Mouse (Mus musculus) lung, postnatal 36 days (tissue): ENCODE results near the gene Nubp2.

Experiments used
- DNase-seq: peaks from one replicate; pipeline ENCODE4 v3.0.0; 2022; ENCODE audit warnings: mixed read lengths

Nubp2 gene

DNA sequence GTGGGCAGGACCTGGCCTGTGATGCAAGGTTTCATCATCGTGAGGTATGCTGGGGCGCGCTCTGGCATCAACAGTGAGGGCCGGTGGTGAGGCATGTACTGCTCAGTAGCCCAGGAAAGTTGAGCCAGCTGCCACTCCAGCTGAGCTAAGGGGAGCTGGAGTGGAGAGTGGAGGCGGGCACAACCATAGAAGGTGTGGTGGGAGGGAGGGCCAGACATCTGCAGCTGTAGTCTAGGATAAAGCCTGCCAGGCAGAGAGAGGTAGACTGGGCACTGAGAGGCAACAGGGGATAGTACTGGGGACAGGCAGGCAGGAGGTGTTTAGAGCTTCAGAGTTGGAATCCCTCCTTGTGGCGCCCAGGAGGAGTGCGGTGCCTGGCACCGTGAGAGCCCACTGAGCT lies 26.1 kb downstream of the Nubp2 start:
- DNase-seq = no peak

DNA sequence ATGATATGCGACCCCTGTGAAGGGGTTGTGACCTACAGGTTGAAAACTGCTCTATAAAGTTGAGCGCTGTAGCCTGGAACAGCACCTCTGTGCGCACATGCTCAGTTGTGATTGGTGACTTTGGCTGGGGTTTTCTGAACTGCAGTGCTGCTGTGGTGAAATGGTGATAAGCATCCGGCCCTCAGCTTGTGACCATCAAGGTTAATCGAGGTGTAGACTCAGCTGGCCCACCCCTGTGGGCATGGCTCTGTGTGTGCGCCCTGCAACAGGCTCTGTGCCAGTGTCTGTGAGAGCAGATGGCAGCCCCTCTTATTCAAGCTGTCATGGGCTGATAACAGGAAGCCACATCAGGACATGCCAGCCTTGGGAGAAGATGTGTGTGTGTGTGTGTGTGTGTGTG lies 27.2 kb downstream of the Nubp2 start:
- DNase-seq = no peak

DNA sequence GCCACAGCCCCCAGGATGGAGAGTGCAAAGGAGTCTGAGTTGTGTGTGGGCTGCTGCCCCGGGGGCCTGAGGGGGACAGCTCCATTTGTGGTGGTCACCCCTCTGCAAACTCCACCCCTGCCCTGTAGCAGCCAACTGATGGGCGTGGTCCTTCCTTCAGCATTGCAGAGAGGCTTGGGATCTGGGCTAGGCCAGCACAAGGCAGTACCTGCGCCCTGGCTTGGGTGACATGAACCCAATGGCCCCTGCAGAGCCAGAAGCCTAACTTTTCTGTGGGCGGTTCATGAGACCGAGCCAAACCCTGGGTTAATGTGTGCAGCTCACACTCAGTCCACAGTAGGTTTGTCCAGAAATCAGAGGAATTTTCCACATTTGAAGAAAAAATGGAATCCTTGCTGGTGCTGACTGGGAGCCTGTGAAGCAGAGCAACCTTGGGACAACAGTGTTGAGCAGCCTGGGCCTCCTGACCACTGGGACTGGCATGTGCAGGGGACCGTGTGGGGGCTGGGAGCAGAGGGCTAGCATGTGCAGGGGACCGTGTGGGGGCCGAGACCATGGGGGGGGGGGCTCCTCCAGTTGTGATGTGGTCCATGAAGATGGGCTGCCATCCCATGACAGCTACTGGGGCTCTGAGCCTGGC lies 28.2 kb downstream of the Nubp2 start:
- no peak for DNase-seq

DNA sequence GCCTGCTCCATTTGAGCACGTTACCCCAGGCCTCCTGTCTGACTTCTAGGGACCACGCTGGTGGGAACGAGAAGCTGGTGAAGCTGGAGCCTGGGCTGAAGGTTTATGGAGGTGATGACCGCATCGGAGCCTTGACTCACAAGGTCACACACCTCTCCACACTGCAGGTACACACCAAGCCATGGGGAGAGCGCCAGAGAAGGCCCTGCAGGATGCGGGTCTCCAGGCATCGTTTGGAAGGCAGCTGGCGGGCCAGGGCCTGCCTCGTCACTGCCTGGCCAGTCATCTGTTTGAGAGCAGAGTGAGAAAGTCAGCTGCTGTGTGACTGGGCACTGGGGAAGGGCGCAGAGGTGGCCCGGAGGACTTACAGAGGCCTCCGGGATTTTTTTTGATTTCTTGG lies 29.6 kb downstream of the Nubp2 start:
- DNase-seq = no peak

DNA sequence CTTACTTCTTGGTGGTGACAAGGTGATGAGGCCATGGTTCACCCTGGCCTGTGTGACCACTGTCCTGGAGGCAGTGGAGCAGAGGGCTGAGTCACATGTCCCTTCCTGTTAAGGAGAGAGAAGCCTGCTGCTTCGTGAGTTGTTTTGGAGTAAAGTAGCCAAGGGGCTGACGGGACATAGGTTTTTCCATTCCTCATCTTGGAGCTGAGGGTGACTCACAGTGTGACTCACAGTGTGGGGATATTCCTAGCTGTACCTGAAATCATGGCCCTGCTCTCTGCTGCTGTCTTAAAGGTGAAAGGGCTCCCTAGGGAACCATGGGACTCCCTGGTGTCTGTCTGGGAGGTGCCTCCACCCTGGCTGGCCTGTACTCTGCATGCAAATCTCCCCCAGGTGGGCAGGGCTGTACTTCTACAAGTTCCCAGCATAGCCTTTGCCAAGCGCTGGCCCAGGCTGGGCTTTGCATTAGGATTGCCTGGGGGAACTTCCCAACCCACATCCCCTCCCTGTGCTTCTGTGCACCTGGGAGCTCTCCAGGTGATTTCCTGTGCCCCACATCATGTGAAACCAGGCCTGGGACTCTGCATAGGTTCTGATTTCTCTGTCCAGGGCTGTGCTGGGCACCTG lies 30.2 kb downstream of the Nubp2 start:
- no peak for DNase-seq

DNA sequence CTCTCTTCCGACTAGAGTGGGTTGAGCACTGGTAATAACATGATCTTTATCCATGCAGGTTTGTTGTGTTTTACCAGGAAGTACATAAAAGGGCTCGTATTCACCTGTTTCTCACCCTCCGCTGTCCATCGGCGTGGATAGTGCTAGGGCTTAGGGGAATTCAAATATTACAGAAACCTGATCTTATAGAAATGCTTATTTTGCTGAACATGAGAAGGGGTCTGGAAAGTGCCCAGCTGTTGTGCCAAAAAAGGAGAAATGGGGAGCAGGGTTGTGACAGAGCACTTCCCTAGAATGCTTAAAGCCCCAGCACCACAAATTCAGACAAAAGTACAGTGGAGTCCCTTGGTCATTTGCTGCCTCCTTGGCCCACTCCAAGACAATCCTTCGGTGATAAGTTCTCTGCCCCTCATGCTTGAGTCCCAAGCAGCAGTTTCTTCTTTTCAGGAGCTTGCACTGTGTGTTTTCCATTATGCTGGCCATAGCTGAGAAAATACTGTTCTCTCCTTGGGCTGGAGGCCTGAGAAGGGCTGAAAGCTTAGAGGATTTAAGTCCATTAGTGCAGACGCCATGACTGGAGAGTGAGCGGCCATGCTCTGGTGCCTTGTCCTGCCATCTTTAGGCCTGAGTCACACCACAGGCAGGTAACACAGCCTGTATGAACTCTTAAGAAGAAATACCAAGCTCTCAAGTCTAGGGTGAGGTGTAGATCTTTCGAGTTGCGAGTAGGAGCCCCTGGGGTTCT lies 34.6 kb downstream of the Nubp2 start:
- no peak for DNase-seq

DNA sequence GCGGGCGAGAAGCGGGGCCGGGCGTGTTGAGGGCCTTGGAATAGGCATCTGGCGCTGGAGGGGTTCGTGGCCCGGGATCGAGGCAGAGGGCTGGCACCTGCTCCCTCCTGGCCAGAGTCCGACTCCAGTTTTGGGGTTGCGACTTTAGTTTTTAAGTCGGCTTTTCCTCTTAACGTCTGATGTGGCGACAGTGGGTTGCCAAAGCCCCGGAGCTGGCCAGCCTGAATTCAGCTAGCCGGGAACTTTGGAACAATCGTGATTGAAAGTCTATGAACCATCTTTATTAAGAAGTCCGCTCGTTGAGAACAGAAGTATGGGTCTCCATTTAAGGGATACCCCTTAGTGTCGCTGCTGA lies 35.4 kb downstream of the Nubp2 start:
- DNase-seq = no peak

DNA sequence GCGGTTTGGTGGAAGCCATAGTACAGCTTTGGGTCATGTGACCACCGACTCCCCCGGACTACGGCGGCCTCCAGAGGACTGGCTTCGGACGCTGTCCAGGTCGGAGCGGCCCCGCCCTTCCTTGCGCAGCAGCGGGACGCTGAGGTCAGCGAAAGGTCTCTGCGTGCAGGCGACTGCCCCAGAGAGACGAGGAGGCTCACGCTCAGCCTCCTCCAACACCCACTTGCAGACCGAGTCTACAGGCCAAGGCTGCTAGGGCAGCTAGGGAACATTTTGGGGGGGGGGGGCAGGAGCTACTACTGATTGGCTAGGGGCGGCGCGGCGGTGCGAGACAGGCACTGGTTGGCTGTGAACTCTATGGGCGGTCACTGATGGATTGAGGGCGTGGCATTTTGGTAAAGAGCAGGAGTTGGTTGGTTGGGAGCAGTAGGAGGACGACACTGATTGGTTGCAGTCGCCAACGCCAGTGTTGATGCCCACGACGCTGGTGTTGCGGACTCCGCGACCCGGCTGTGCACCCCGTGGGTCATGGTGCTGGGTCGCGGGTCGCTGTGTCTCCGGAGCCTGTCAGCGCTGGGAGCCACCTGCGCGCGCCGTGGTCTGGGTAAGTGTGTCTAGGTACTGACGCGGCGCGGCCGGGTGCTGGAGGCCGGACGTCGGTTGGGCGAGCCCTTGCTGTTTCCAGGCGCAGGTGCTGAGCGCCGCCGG lies 35.9 kb downstream of the Nubp2 start, which contains the start of gene Fahd1:
Fahd1 (minus strand) TSS at position 300 of the 708 bp plus-strand sequence.
- peak; percentile 99 for DNase-seq

DNA sequence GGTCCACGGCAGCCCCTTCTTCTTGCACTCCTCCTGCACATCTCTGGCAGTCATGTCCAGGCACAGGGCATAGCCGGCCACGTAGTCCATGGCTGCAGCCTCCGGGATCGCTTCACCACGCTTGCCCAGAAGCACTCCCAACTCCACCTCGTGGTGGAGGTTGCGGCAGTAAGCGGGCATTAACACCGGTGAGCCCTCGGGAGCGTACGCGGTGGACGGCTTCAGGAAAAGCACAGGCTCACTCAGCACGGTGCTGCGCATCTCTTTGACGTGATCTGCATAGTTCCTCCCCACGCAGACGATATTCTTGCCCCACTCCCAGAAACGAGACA lies 36.5 kb downstream of the Nubp2 start:
- no peak for DNase-seq

DNA sequence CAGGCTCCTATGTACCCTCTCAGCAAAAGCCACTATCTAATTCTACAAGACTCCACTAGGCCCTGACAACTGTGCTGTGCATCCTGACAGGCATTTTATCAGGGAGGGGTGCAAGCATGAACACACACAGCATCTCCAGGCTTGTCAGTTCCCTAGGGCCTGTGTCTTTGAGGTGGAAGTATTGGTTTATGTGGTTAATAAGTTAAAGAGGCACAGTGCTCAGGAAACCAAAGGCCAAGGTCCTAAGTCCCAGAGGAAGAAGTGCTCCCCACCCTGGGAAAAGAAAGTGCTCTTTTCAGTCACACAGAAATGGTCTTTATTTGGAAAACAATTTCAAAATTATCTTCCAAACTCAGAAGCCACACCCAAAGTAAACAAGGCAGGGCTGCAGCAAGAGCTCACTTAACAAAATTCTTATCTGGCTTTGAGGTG lies 37.5 kb downstream of the Nubp2 start:
- no peak for DNase-seq

DNA sequence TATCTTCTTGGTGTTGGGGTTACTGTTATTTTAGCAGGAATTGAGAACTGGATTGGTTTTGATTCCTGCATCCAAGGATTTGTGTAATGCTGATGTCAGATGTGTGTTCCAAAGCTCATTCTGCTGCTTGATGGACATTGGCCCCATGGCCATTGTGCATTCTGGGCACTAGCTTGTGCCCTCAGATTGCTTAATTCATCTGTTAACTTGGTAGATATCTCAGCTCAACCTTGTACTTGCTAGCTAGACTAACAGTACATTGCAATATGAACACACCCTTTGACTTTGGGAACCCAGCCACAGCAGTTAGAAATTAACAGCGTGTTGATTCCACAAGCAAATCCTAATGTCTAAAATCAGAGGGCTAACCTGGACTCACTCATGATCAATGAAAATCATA lies 38.8 kb downstream of the Nubp2 start:
- no peak for DNase-seq

DNA sequence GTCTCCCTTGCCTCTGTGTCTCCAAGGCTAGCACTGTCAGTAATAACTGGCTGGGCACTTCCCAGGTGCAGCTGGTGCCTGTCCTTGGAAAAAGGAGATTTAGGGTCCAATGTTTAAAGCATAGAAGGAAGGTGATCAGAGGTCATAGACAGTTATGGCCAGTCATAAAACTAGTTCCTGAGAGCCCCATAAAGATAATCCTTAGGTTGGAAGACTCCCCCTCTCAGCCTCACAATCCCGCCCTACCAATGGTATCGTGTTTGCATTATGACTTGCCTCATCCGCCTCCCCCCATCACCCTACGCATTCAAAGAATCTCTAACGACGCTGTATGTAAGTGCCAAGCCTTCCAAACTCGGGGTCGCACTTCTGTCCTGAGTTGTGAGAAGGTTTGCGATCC lies 41.6 kb downstream of the Nubp2 start:
- no peak for DNase-seq

DNA sequence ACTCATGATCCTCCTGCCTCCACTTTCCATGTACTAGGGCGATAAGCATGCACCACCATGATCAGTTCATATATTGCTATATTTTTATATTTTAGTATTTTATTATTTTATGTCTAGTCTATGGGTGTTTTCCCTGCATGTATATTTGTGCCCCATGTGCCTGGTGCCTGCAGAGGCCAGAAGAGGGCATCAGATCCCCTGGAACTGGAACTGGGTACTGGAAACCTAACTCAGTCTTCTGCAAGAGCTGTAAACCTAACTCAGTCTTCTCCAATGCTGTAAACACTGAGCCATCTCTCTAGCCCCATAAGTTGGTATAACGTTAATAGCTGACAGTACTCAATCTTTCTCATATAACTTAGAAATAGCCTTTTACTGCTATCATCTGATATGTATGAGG lies 43.5 kb downstream of the Nubp2 start:
- DNase-seq = no peak

DNA sequence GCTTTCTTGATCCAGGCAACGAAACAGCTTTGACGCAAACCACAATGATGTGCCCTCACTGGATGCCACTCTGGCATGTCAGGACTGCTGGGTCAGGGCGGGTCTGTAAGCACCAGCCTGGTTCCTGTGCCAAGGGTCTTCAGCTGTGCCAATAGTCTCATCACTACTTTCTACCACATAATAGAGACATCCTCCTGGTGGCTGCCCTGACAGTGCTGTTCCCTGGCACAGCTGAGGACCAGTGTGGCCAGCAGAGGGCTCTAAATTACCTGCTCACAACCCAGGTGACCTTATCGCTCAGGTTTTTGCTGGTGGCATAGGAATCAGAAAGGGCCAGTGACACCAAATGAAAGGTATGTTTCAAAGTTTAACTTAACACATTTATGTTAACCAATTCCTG lies 45.0 kb downstream of the Nubp2 start:
- DNase-seq = peak; percentile 67

DNA sequence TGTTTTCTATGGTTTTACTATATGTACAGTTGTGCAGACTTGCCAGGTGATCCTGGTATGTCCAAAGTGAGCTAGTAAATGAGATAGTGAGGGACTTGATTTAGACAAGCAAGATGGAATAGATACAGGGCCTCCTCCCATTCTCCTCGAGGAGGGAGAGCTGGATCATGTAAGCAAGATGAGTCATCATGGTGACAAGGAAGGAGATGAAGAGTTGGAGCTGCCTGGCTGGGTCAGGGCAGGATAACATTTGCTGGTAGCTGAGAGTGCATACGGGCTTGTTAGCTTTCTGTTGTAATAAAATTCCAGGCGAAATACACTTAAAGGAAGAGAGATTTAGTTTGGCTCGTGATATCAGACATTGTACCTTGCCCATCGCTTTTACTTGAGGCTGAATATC lies 45.8 kb downstream of the Nubp2 start:
- DNase-seq = no peak

DNA sequence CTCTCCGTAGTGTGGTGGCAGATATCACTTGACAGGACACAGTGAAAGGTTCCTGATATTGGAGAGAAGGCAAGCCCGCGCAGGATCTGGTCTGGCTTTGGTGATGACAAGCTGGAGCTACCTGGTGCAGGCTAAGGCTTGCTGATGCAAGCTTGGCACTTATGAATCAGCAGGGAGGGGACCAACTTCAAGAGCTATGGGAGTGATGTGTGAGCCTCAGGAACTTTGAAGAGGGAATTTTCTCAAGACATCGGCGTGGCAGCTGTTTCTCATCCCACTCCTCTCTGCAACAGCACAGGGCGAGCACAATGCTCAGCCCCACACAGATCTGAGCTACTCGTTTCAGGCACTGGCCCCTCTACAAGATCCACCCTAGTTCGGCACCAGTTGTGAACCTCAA lies 46.3 kb downstream of the Nubp2 start, which contains the start of gene Hagh:
Hagh (plus strand) TSS at position 302 of the 400 bp plus-strand sequence.
- no peak for DNase-seq
